Mouse (Mus musculus): ENCODE results near the gene Gm26602. TPM values are rescaled to one million over a fixed set of nuclear protein-coding genes. Genes with fewer than 3 reads are reported as not detected.

Gene Gm26602
- polyA plus RNA-seq (2012; rRNA removed): not detected in 2 replicates
- 6.6 TPM in 1 of 2 replicates, not detected in the other for polyA plus RNA-seq (2014; fragmentation: Nextera tagmentation; extraction: Ambion mirVana)

DNA sequence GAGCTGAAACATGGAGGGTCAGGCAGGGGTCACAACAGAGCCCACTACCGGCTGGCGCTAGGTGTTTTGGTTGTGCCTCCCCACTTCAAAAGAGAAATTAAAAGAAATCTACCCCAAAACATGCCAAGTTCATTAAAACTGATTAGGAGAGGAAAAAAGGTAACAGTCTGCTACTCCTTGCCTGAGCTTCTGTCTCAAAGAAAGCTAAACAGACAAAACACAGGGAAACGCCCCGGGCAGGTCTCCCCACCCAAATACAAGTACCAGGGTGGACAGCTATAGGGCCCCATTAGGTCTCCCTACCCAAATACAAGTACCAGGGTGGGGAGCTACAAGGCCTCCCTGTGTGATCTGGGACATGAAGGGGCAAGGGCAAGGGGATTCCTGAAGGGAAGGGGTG lies at the start of gene Gm26602:
Gm26602 (plus strand) TSS at position 301 of the 400 bp plus-strand sequence.
- Histone ChIP-seq H3K4me1 (ENCODE audit: control insufficient read depth, insufficient read depth, low read length) (no peaks in the 10 kb centered on the region; the same call in 1 of the 2 replicates), H3K9ac (ENCODE audit: low read depth, low read length, severe bottlenecking) (0 out of 2 replicates have a peak within 1 kb of the TSS, but pooled peaks have one; percentile 4), H3K9me3 (ENCODE audit: control insufficient read depth, low read length) (no peaks in the 10 kb centered on the region), H3K27me3 (ENCODE audit: control insufficient read depth, insufficient read depth, low read length) (no peaks in the 10 kb centered on the region), H3K36me3 (ENCODE audit: control insufficient read depth, insufficient read depth, low read length) (peaks cover 47% of the 10 kb centered on the region), H3K4me2 (replicated peaks; ENCODE audit: low read depth, low read length, severe bottlenecking) (no peak within 1 kb of the TSS), H3K27ac (replicated peaks; ENCODE audit: low read depth, low read length) (peak within 1 kb of the TSS; percentile 98; the same call in 1 of the 2 replicates), H3K4me3 (replicated peaks; ENCODE audit: low read length) (no peak within 1 kb of the TSS)
- DNase-seq (ENCODE audit: low spot score) (no peak), ATAC-seq (ENCODE audit: low FRiP score, low read depth) (no peak)
- 86% methylated on average over 4 of the region's 4 CpGs for WGBS
- TF ChIP-seq POLR2A (IDR thresholded peaks at IDR 0.05; ENCODE audit: borderline replicate concordance, extremely low read depth, insufficient read depth, insufficient read length): no peak

DNA sequence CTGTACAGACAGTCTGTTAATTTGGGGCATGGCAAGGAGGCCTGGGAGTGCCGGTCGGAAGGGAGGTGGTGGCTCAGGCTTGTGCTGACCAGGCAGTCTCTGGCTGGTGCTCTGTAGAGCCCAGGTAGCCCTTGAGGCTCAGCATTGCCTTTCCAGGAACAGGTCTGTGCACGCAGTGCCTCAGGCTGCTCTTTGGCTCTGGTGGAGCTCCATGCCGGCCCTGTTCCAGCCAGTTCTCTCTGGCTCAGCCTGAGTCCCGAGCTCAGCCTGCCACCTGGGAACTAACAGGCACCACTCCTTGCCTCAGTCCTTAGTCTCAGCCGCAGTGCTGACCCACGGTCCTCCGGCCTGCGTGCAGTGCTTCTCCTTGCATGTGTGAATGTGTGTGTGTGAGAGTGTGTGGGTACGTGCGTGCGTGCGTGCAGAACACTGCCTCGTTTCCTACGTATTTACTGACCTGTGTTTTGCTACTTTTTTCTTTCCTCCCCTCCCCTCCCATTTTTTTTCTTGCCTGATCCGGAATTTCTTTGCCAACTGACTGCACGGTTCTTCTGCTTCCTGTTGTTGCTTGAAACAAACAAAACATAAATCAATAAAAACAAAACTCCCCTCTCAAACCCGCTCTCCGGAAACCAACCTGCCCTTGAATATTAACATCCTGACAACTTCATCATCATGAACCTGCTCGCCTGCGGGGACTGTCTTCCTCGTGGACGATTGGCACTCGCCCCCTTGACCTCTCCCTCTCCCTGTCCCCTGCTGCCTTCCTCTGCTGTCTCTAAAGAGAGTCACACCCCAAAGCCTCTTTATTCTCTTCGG lies 49.2 kb upstream of the Gm26602 start:
- peaks cover 21% of the 10 kb centered on the region for H3K4me1 ChIP-seq (ENCODE audit: control insufficient read depth, insufficient read depth, low read length)
- peaks cover 100% of the 10 kb centered on the region for H3K36me3 ChIP-seq (ENCODE audit: control insufficient read depth, insufficient read depth, low read length)
- TF ChIP-seq POLR2A (IDR thresholded peaks at IDR 0.05; ENCODE audit: borderline replicate concordance, extremely low read depth, insufficient read depth, insufficient read length): no peak
- WGBS: 72% methylated on average over 25 of the region's 25 CpGs
- ATAC-seq (ENCODE audit: low FRiP score, low read depth) (no peak), DNase-seq (ENCODE audit: low spot score) (no peak)
- no peak overlapping the region for H3K27ac ChIP-seq (replicated peaks; ENCODE audit: low read depth, low read length)
- H3K4me2 ChIP-seq (replicated peaks; ENCODE audit: low read depth, low read length, severe bottlenecking): no peak overlapping the region
- no peaks in the 10 kb centered on the region for H3K9me3 ChIP-seq (ENCODE audit: control insufficient read depth, low read length)
- no peak overlapping the region for H3K4me3 ChIP-seq (replicated peaks; ENCODE audit: low read length)
- no peak overlapping the region for H3K9ac ChIP-seq (ENCODE audit: low read depth, low read length, severe bottlenecking)
- H3K27me3 ChIP-seq (ENCODE audit: control insufficient read depth, insufficient read depth, low read length): no peaks in the 10 kb centered on the region

DNA sequence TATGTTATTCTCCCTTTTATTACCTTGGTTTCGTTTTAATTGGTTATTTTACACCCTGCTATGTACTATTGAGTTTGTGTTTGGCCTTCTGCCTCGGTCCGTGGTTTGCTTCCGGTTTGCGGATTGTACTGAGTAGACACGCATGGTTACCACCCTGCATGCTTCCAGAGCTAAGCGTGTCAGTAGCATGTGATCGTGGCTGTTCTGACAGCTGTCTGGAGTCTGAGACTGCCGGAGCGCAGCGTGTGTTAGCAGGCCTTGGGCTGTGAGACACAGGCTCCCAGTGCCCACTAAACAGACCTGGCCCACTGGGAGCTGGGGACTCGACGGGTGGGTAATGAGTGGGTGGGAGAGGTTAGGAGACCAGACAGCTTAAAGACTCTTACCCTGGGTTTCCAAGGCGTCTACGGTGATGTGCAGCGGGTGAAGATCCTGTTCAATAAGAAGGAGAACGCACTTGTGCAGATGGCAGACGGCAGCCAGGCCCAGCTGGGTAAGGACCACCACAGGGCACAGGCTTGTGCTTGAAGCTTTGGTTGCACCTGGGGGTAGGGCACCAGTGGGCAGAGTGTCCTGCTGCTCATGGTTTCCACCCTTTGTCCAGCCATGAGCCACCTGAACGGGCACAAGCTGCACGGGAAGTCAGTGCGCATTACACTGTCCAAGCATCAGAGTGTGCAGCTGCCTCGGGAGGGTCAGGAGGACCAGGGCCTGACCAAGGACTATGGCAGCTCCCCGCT lies 48.4 kb upstream of the Gm26602 start:
- Histone ChIP-seq H3K4me2 (replicated peaks; ENCODE audit: low read depth, low read length, severe bottlenecking) (no peak overlapping the region), H3K36me3 (ENCODE audit: control insufficient read depth, insufficient read depth, low read length) (peaks cover 100% of the 10 kb centered on the region)
- no peak for ATAC-seq (ENCODE audit: low FRiP score, low read depth)

DNA sequence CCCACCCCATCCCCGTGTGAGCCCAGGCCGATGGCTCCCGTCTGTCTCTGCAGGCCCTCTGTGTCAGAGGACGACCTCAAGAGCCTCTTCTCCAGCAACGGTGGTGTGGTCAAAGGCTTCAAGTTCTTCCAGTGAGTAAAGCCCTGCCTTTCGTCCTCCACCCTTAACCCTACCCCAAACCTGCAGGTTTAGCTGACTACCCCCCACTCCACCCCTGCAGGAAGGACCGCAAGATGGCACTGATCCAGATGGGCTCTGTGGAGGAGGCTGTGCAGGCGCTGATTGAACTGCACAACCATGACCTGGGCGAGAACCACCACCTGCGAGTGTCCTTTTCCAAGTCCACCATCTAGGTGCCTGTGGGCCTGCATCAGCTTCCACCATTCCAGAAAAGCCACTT lies 47.7 kb upstream of the Gm26602 start:
- Histone ChIP-seq H3K4me1 (ENCODE audit: control insufficient read depth, insufficient read depth, low read length) (peaks cover 6% of the 10 kb centered on the region), H3K36me3 (ENCODE audit: control insufficient read depth, insufficient read depth, low read length) (peaks cover 97% of the 10 kb centered on the region), H3K4me2 (replicated peaks; ENCODE audit: low read depth, low read length, severe bottlenecking) (no peak overlapping the region), H3K9me3 (ENCODE audit: control insufficient read depth, low read length) (no peaks in the 10 kb centered on the region), H3K9ac (ENCODE audit: low read depth, low read length, severe bottlenecking) (no peak overlapping the region), H3K27me3 (ENCODE audit: control insufficient read depth, insufficient read depth, low read length) (no peaks in the 10 kb centered on the region), H3K27ac (replicated peaks; ENCODE audit: low read depth, low read length) (no peak overlapping the region), H3K4me3 (replicated peaks; ENCODE audit: low read length) (no peak overlapping the region)
- 68% methylated on average over 10 of the region's 10 CpGs for WGBS
- TF ChIP-seq POLR2A (IDR thresholded peaks at IDR 0.05; ENCODE audit: borderline replicate concordance, extremely low read depth, insufficient read depth, insufficient read length): no peak
- DNase-seq (ENCODE audit: low spot score) (no peak), ATAC-seq (ENCODE audit: low FRiP score, low read depth) (no peak)

More for the DNA sequence above, 48.4 kb upstream of the Gm26602 start:
- no peak for TF ChIP-seq POLR2A (IDR thresholded peaks at IDR 0.05; ENCODE audit: borderline replicate concordance, extremely low read depth, insufficient read depth, insufficient read length)
- Histone ChIP-seq H3K9me3 (ENCODE audit: control insufficient read depth, low read length) (no peaks in the 10 kb centered on the region), H3K4me1 (ENCODE audit: control insufficient read depth, insufficient read depth, low read length) (peaks cover 13% of the 10 kb centered on the region), H3K27ac (replicated peaks; ENCODE audit: low read depth, low read length) (no peak overlapping the region), H3K9ac (ENCODE audit: low read depth, low read length, severe bottlenecking) (no peak overlapping the region), H3K27me3 (ENCODE audit: control insufficient read depth, insufficient read depth, low read length) (no peaks in the 10 kb centered on the region), H3K4me3 (replicated peaks; ENCODE audit: low read length) (no peak overlapping the region)
- no peak for DNase-seq (ENCODE audit: low spot score)
- 85% methylated on average over 23 of the region's 23 CpGs for WGBS

All from limb, embryonic 14.5 days (tissue).